Mouse (Mus musculus): ENCODE results near the gene B3gnt3.
"Not testable (repeated sequence)": the region's sequence is repeated elsewhere in the genome, so short reads cannot be mapped to it uniquely, and the experiment has no call there.

The B3gnt3 gene

GRCm38 (mm10) chr8:71709800-71710446 lies 8.3 kb upstream of the B3gnt3 start:
- peak; percentile 74 for DNase-seq

GRCm38 (mm10) chr8:71709134-71709799 lies 7.7 kb upstream of the B3gnt3 start:
- no peak for DNase-seq

- DNase-seq = peak; percentile 80
Observed at GRCm38 (mm10) chr8:71707874-71708273, 6.3 kb upstream of the B3gnt3 start.

GRCm38 (mm10) chr8:71703400-71703799 lies 1.8 kb upstream of the B3gnt3 start:
- not testable (repeated sequence) for DNase-seq

- DNase-seq = no peak
Observed at GRCm38 (mm10) chr8:71702923-71703322, 1.3 kb upstream of the B3gnt3 start.

DNA sequence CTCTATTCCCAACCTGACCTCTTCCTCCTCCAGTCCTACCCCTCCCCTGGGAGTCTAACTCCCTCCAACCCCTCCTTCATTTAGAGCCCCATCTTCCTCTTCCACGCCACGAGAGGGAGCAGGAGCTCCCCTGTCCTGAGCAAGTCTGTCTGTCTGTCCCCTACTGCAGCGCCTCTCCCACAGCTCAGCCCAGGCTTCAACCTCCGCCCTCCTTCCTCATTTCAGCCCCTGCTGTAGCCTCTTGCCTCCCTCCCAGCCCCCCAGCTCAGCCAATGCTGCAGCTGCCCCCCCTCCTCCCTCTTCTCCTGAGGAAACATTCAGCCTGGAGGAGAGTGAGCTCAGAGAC lies 471 bp upstream of the B3gnt3 start:
- no peak for DNase-seq

- no peak for DNase-seq
Observed at GRCm38 (mm10) chr8:71700493-71701269, 908 bp downstream of the B3gnt3 start.

- DNase-seq = not testable (repeated sequence)
Observed at GRCm38 (mm10) chr8:71695456-71695855, 6.1 kb downstream of the B3gnt3 start.

DNA sequence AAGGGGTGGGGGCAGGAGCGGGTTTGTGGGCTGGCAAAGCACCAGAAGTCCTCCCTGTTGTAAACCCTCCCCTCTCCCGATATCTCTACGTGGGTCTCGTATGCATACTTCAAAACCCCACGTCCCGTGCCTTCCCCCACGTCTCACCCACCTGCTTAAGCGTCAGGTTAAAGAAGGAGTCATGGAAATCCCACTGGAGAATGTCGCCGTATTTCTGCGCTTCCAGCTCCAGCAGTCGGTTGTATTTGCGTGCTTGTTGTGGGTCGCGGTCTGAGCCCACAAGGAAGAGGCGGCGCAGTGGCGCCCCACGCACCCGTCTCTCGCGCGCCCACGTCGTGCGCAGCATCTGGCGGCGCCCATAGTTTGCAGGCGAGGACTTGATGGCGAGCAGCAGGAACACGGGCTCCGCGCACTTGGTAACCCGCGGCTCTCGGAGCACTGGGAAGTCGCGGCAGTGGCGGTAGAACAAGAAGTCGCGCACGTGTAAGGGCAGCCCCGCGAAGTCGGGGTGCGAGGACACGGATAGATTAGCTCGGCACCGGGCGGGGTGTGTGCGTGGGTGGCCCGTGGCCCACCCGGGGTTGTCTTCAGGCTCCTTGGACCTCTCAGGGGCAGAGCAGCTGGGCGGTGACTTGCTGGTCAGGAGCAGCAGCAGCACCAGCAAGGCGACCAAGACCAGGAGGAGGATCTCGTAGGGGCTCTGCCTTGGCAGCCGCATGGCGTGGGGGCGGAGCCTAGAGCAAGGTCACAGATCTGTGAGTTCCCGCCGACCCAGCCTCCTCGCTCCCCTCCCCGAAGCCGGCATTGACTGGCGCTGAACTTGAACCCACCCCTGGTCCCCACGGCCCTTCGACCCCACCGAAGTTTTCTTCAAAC lies 8.2 kb downstream of the B3gnt3 start:
- DNase-seq = no peak

- peak; percentile 60 for DNase-seq
Observed at GRCm38 (mm10) chr8:71692509-71692908, 9.1 kb downstream of the B3gnt3 start.

DNA sequence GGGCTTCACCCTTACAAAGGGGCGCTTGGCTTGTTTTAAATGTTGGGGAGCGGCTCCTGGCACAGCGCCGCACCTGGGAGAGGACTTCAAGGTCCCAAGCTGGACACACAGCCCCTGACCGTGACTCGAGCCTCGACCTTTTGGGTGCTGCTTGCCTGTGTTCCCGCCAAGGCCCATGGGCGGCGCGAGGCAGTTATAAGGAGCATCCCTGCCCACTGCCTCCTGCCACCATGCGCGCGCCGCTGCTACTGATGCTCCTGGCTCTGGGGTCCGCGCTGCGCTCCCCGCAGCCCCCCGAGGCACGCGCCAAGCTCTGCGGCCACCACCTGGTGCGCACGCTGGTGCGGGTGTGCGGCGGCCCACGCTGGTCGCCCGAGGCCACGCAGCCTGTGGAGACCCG lies 12.6 kb downstream of the B3gnt3 start, which contains the start of gene Insl3:
Gene Insl3, plus strand, starts transcription at position 187 of the 400 bp plus-strand sequence.
- no peak for DNase-seq

- no peak for DNase-seq
Observed at GRCm38 (mm10) chr8:71687616-71688015, 14.0 kb downstream of the B3gnt3 start.

- DNase-seq = no peak
Observed at GRCm38 (mm10) chr8:71686143-71686734, 15.3 kb downstream of the B3gnt3 start.

GRCm38 (mm10) chr8:71685573-71685972 lies 16.0 kb downstream of the B3gnt3 start:
- DNase-seq = no peak

- DNase-seq = no peak
Observed at GRCm38 (mm10) chr8:71684701-71685100, 16.9 kb downstream of the B3gnt3 start.

DNA sequence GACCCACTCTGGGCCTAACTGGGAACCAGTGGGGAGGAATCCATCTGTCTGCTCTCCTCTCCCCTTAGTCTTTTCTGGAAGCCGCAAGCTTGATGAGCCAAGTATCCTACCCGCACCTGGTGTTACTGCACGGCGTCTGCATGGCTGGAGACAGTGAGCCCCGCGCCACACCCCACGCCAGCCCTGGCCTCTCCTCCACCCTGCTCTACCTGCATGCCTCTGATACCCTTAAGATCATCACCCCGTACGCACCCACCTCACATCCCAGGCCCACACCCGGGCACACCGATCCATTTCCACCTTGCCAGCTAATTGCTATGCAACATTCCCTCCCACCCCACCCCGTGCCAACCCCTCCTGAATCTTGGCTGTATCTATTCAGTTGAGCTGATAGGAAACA lies 18.8 kb downstream of the B3gnt3 start:
- no peak for DNase-seq

DNA sequence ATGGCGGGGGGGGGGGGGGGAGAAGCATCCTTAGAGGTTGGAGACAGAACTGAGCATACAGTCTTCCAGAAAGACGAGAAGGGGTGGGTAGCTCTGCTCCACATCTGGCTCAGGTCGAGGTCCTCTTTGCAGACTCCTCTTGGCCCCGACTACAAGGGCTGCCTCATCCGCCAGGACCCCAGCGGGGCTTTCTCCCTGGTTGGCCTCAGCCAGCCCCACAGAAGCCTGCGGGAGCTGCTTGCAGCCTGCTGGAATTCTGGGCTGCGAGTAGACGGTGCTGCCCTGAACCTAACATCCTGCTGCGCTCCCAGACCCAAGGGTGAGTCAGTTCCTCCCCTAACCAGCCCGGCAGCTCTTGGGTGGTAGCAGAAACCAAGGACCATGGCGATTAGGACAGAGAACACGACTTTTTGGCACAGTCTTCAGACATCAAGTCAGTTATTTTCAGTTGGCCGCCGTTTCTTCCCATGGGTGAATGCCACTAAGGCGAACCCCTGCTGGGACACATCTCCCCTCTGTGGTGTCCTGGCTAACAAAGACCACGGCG lies 20.1 kb downstream of the B3gnt3 start:
- DNase-seq = no peak

DNA sequence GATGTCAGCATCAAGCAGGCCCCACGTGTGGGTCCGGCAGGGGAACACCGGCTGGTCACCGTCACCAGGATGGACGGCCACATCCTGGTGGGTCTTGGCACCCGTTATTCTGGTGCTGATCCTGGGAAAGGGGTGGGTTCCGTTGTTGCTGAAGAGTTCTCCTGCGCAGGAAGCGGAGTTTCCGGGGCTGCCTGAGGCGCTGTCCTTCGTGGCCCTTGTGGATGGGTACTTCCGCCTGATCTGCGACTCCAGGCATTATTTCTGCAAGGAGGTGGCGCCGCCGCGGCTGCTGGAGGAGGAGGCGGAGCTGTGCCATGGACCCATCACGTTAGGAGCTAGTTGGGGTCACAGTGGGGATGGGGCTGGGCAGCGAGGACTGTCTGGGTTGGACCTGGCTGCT lies 21.1 kb downstream of the B3gnt3 start:
- DNase-seq = no peak

DNA sequence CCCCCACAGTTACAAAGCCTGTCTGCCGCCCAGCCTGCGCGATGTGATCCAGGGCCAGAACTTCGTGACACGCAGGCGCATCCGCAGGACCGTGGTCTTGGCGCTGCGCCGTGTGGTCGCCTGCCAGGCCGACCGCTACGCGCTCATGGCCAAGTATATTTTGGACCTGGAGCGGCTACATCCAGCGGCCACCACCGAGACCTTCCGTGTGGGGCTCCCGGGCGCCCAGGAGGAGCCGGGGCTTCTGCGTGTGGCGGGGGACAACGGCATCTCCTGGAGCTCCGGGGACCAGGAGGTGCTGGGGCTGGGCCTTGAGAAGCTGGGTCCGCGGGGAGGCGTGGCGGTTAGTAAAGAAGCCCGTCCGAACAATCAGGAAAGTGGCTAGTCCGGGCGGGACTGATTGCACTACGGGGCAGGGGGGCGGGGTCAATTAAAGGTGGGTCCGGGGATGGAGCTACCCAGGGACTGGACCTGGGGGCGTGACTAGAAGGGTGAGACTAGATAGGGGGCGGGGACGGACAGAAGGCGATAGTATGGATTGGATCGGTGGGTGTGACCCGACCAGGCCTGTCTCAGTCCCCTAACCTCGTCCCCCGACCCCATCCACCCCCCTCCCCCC lies 21.9 kb downstream of the B3gnt3 start:
- DNase-seq = no peak

GRCm38 (mm10) chr8:71679116-71679515 lies 22.5 kb downstream of the B3gnt3 start:
- DNase-seq = no peak

DNA sequence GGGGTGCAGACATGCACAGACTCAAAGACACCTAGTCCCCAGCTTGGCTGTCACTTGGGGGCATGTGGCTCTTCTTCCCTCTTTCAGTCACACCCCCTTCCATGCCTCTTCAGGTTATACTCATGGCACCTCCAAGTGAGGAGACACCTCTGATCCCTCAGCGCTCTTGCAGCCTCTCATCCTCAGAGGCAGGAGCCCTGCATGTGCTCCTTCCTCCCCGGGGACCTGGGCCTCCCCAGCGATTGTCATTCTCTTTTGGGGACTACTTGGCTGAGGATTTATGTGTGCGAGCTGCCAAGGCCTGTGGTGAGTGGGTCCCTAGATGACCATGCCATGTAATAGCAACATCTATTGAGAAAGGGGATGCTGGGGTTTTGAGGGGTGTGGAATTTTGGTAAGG lies 23.4 kb downstream of the B3gnt3 start:
- DNase-seq = no peak

DNA sequence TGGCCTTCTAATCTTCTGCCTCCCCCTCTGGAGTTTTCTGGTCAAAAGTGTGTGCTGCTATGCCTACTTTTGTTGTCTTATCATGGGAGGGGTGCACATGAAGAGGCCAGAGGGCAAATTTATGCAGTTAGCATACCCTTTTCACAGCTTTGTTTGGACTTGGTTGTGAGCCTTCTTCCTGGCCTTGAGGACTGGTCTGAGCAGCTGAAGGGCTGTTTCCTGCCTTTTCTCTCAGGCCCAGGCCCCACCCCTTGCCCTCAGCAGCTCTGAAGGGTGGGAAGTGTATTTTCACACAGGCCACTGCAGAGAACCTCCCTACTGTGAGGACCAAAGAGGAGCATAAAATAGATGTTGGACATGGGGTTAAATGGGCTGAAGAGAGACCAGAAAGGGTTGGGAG lies 24.0 kb downstream of the B3gnt3 start:
- DNase-seq = peak; percentile 39
